Mouse (Mus musculus): ENCODE data around the gene Mcm5.

- no peak for TF ChIP-seq POLR2A (IDR thresholded peaks at IDR 0.05; ENCODE audit: low read depth, low read length)
- no peak for TF ChIP-seq CTCF (IDR thresholded peaks at IDR 0.05; ENCODE audit: extremely low read depth, insufficient read length, insufficient replicate concordance, low read depth, low read length)
Measured at GRCm38 (mm10) chr8:75110093-75110492, 724 bp downstream of the Mcm5 start.
